Mouse (Mus musculus): ENCODE data around the gene Pkn3.
A peak's percentile ranks its signal among the peaks of the same experiment; 100 is the strongest.
"Not testable (repeated sequence)": the region's sequence is repeated elsewhere in the genome, so short reads cannot be mapped to it uniquely, and the experiment has no call there.

The Pkn3 gene

GRCm38 (mm10) chr2:30077502-30078348, at the start of gene Pkn3:
TSS of gene Pkn3 (plus strand) at chr2:30077684.
- peak; percentile 76 for DNase-seq (ENCODE audit: low spot score)

- DNase-seq (ENCODE audit: low spot score), result peak; percentile 13
These were observed 45.1 kb upstream of the Pkn3 start for GRCm38 (mm10) chr2:30032244-30032846.

GRCm38 (mm10) chr2:30032957-30033356, 44.5 kb upstream of the Pkn3 start:
- no peak for DNase-seq (ENCODE audit: low spot score)

GRCm38 (mm10) chr2:30037762-30038161, 39.7 kb upstream of the Pkn3 start:
- DNase-seq (ENCODE audit: low spot score), result no peak

GRCm38 (mm10) chr2:30038370-30038769, 39.1 kb upstream of the Pkn3 start:
- no peak for DNase-seq (ENCODE audit: low spot score)

GRCm38 (mm10) chr2:30039687-30040086, 37.8 kb upstream of the Pkn3 start:
- no peak for DNase-seq (ENCODE audit: low spot score)

- DNase-seq (ENCODE audit: low spot score), result peak; percentile 73
These were observed 35.0 kb upstream of the Pkn3 start for GRCm38 (mm10) chr2:30042445-30042844.

- no peak for DNase-seq (ENCODE audit: low spot score)
These were observed 32.9 kb upstream of the Pkn3 start for GRCm38 (mm10) chr2:30044550-30044949.

- DNase-seq (ENCODE audit: low spot score), result no peak
These were observed 30.4 kb upstream of the Pkn3 start for GRCm38 (mm10) chr2:30047127-30047526.

GRCm38 (mm10) chr2:30048101-30048501, 29.4 kb upstream of the Pkn3 start:
- DNase-seq (ENCODE audit: low spot score), result no peak

- peak; percentile 96 for DNase-seq (ENCODE audit: low spot score)
These were observed 28.6 kb upstream of the Pkn3 start, which contains the start of gene Wdr34 for GRCm38 (mm10) chr2:30048699-30049388. TSS of gene Wdr34 (minus strand) at chr2:30048881.

GRCm38 (mm10) chr2:30049831-30050230, 27.7 kb upstream of the Pkn3 start:
- DNase-seq (ENCODE audit: low spot score), result no peak

GRCm38 (mm10) chr2:30051992-30052761, 25.3 kb upstream of the Pkn3 start:
- no peak for DNase-seq (ENCODE audit: low spot score)

GRCm38 (mm10) chr2:30055310-30055709, 22.2 kb upstream of the Pkn3 start:
- not testable (repeated sequence) for DNase-seq (ENCODE audit: low spot score)

- DNase-seq (ENCODE audit: low spot score), result no peak
These were observed 20.7 kb upstream of the Pkn3 start for GRCm38 (mm10) chr2:30056736-30057135.

- no peak for DNase-seq (ENCODE audit: low spot score)
These were observed 20.1 kb upstream of the Pkn3 start, which contains the start of gene Set for GRCm38 (mm10) chr2:30057223-30057904. TSS of gene Set (plus strand) at chr2:30057378.

GRCm38 (mm10) chr2:30058418-30058817, 19.1 kb upstream of the Pkn3 start:
- no peak for DNase-seq (ENCODE audit: low spot score)

GRCm38 (mm10) chr2:30061215-30062166, 16.0 kb upstream of the Pkn3 start:
- peak; percentile 71 for DNase-seq (ENCODE audit: low spot score)

GRCm38 (mm10) chr2:30062249-30063093, 15.0 kb upstream of the Pkn3 start:
- DNase-seq (ENCODE audit: low spot score), result peak; percentile 26

Measured in T-cell, adult 2 months (primary cell).